Mouse (Mus musculus) cerebellum, adult 2 months (tissue): ENCODE measurements around the gene Sh3d21.

Experiments
- CTCF ChIP-seq: fragments of 200-500 bp; IDR thresholded peaks from 2 replicates; pipeline ENCODE4 v1.5.1; 2011; ENCODE audit warnings: low read depth, mild to moderate bottlenecking, control low read depth, low read length, moderate library complexity, borderline replicate concordance; ENCODE audit not compliant: insufficient read depth
- POLR2A ChIP-seq: fragments of 200-500 bp; IDR thresholded peaks from 2 replicates; pipeline ENCODE4 v1.6.1; 2011; ENCODE audit warnings: low read length, control low read depth, borderline replicate concordance; ENCODE audit not compliant: insufficient read depth

GRCm38 (mm10) chr4:126119051-126119450 lies 44.2 kb downstream of the Sh3d21 start:
- TF ChIP-seq POLR2A, result no peak
- TF ChIP-seq CTCF, result no peak
